Mouse (Mus musculus) forebrain, embryonic 16.5 days (tissue): Measurements from ENCODE around the gene H2-K1. TPM values are rescaled to one million over a fixed set of nuclear protein-coding genes. Genes with fewer than 3 reads are reported as not detected.

Source experiments
- ATAC-seq: fragments of 200-750 bp; cut with Nextera tagmentation; 2 replicates; pipeline ENCODE4 v1.8.0; 2017; ENCODE audit warnings: mild to moderate bottlenecking, moderate library complexity
- H3K27ac ChIP-seq: fragments of 300-500 bp; sonication (generic); 2 replicates; pipeline ENCODE4 v1.5.1; 2014; ENCODE audit warnings: low read length, control low read depth
- H3K27me3 ChIP-seq: fragments of 300-500 bp; sonication (generic); replicated peaks from 2 replicates; pipeline ENCODE4 v1.6.1; 2014; ENCODE audit warnings: low read length; ENCODE audit not compliant: control insufficient read depth, insufficient read depth
- H3K36me3 ChIP-seq: fragments of 300-500 bp; sonication (generic); 2 replicates; pipeline ENCODE4 v1.6.1; 2014; ENCODE audit not compliant: control insufficient read depth, insufficient read depth
- H3K4me1 ChIP-seq: fragments of 300-500 bp; sonication (generic); replicated peaks from 2 replicates; pipeline ENCODE4 v1.6.1; 2014; ENCODE audit warnings: low read length; ENCODE audit not compliant: control insufficient read depth, insufficient read depth
- H3K4me2 ChIP-seq: fragments of 300-500 bp; sonication (generic); 2 replicates; pipeline ENCODE4 v1.6.1; 2014; ENCODE audit warnings: mild to moderate bottlenecking, low read length, control low read depth
- H3K4me3 ChIP-seq: fragments of 300-500 bp; sonication (generic); replicated peaks from 2 replicates; pipeline ENCODE4 v1.5.1; 2014; ENCODE audit warnings: mild to moderate bottlenecking, low read length, control low read depth
- H3K9ac ChIP-seq: fragments of 300-500 bp; sonication (generic); replicated peaks from 2 replicates; pipeline ENCODE4 v1.6.1; 2014; ENCODE audit warnings: low read depth, low read length, control low read depth
- H3K9me3 ChIP-seq: fragments of 300-500 bp; sonication (generic); 2 replicates; pipeline ENCODE4 v1.6.1; 2016; ENCODE audit warnings: low read length; ENCODE audit not compliant: control insufficient read depth
- WGBS: fragments of 180-500 bp; shearing (Covaris S2); extraction: QIAGEN DNeasy Blood & Tissue Kit; methylation state at CpG from one replicate; pipeline ENCODE4 v1.1.7; 2014; 5-methylcytosine and 5-hydroxymethylcytosine counted together
- polyA plus RNA-seq: library from polyadenylated mRNA; unstranded; fragments of >200 nt; fragmentation: Nextera tagmentation; extraction: Ambion mirVana; gene quantifications from 2 replicates; pipeline ENCODE4 v1.2.1, GENCODE M21; 2015

Gene H2-K1
- 9.4 and 9.9 TPM in 2 replicates for polyA plus RNA-seq

DNA sequence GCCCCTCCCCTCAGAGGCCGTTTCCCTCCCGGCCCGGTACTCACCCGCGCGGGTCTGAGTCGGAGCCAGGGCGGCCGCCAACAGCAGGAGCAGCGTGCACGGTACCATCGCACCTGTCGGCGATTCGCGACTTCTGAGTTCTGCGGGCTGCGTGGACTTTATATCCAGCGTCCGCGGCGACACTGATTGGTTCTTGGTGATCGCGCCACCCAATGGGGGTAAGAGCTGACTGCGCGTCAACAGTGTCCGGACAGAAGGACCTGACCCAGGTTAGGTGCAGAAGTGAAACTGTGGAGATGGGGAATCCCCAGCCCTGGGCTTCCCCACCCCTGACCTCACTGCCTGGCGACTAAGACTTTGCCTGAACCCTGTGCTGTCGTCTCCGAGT is at the start of gene H2-K1:
Gene H2-K1, minus strand, starts transcription at position 198 of the 388 bp plus-strand sequence.
- peak within 1 kb of the TSS; percentile 51 for H3K4me3 ChIP-seq
- ATAC-seq: peak; percentile 45; the same call in 1 of the 2 replicates
- no peaks in the 10 kb centered on the region for H3K36me3 ChIP-seq
- peak within 1 kb of the TSS; percentile 51 for H3K9ac ChIP-seq
- H3K27ac ChIP-seq: no peak within 1 kb of the TSS
- peak within 1 kb of the TSS; percentile 92 for H3K4me2 ChIP-seq
- under 1% methylated on average over 30 of the region's 30 CpGs for WGBS
- H3K9me3 ChIP-seq: no peaks in the 10 kb centered on the region
- H3K27me3 ChIP-seq: 0 out of 2 replicates have a peak, but pooled peaks cover 4% of the 10 kb centered on the region
- H3K4me1 ChIP-seq: peaks cover 10% of the 10 kb centered on the region

GRCm38 (mm10) chr17:34047404-34048050 is 47.4 kb upstream of the H2-K1 start:
- Histone ChIP-seq H3K27ac (no peak overlapping the region), H3K36me3 (no peaks in the 10 kb centered on the region), H3K27me3 (no peaks in the 10 kb centered on the region), H3K9ac (no peak overlapping the region), H3K4me3 (no peak overlapping the region), H3K9me3 (no peaks in the 10 kb centered on the region; the same call in 1 of the 2 replicates), H3K4me2 (no peak overlapping the region), H3K4me1 (no peaks in the 10 kb centered on the region)
- WGBS: 95% methylated on average over 5 of the region's 5 CpGs
- no peak for ATAC-seq

DNA sequence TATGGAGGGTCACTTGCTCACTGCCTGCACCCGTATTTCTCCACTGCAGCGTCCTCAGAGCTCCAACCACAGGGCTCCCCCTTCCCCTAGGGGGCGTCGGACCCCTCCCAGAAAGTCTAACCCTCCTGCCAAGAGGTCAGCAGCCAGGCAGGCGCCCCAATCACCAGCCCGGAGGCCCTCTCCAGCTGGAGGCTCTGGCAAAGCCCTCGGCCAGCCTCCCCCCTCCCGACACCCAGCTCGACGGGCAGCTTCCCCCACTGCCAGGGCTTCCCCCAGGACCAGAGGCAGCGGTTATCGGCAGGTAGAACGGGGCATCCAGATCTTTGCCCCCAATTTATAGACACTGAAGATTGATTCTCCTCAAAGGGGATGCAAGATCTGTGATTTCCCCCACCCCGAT is 45.8 kb upstream of the H2-K1 start:
- no peaks in the 10 kb centered on the region for H3K4me1 ChIP-seq
- H3K4me2 ChIP-seq: no peak overlapping the region
- H3K9me3 ChIP-seq: no peaks in the 10 kb centered on the region; the same call in 1 of the 2 replicates
- H3K4me3 ChIP-seq: no peak overlapping the region
- no peaks in the 10 kb centered on the region for H3K36me3 ChIP-seq
- no peak overlapping the region for H3K27ac ChIP-seq
- ATAC-seq: no peak
- H3K9ac ChIP-seq: no peak overlapping the region
- H3K27me3 ChIP-seq: no peaks in the 10 kb centered on the region
- 83% methylated on average over 14 of the region's 14 CpGs for whole genome bisulfite sequencing

GRCm38 (mm10) chr17:34039562-34040450 is 39.7 kb upstream of the H2-K1 start:
- Histone ChIP-seq H3K36me3 (peaks cover 19% of the 10 kb centered on the region), H3K27ac (no peak overlapping the region), H3K4me2 (peak overlapping the region; percentile 72), H3K27me3 (no peaks in the 10 kb centered on the region), H3K9ac (peak overlapping the region; percentile 40; the same call in 1 of the 2 replicates), H3K4me1 (peaks cover 21% of the 10 kb centered on the region), H3K4me3 (peak overlapping the region; percentile 33), H3K9me3 (no peaks in the 10 kb centered on the region)
- ATAC-seq: no peak; the same call in 1 of the 2 replicates
- 24% methylated on average over 17 of the region's 17 CpGs for WGBS

- Histone ChIP-seq H3K9me3 (no peaks in the 10 kb centered on the region), H3K36me3 (peaks cover 19% of the 10 kb centered on the region), H3K4me3 (peak within 1 kb of the TSS; percentile 33), H3K4me2 (peak within 1 kb of the TSS; percentile 72), H3K27ac (no peak within 1 kb of the TSS), H3K27me3 (no peaks in the 10 kb centered on the region), H3K9ac (peak within 1 kb of the TSS; percentile 40), H3K4me1 (peaks cover 21% of the 10 kb centered on the region)
- WGBS: 3% methylated on average over 28 of the region's 28 CpGs
- ATAC-seq: peak; percentile 72
These were observed 38.9 kb upstream of the H2-K1 start, which contains the start of gene Col11a2 for GRCm38 (mm10) chr17:34038878-34039561. Gene Col11a2 (plus strand): TSS chr17:34039437.

DNA sequence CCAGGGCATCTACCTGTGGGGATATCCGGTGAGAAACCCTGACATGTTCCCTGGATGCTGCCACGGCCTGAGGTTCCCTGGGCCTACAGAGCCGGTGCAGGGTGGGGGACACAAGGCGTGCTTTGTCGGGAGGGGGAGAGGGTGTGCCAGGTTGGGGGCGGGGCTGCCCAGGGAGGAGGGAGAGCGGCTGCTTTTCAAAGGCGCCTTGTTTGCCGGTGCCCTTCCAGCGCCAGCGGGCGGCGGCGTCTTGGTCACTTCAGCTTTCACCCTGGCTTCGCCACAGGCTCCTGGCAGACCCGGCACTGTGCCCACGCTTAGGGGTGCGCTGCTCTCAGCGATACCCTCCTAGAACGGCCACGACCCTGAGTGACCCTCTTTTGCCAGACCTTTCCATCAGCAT is 38.3 kb upstream of the H2-K1 start:
- Histone ChIP-seq H3K9ac (peak overlapping the region; percentile 40), H3K9me3 (no peaks in the 10 kb centered on the region), H3K4me1 (peaks cover 21% of the 10 kb centered on the region), H3K27me3 (no peaks in the 10 kb centered on the region), H3K36me3 (peaks cover 19% of the 10 kb centered on the region), H3K4me3 (peak overlapping the region; percentile 33), H3K27ac (no peak overlapping the region), H3K4me2 (peak overlapping the region; percentile 72)
- WGBS: 4% methylated on average over 21 of the region's 21 CpGs
- ATAC-seq: peak; percentile 34

GRCm38 (mm10) chr17:34037241-34037640 is 37.1 kb upstream of the H2-K1 start:
- WGBS: 93% methylated on average over 7 of the region's 7 CpGs

DNA sequence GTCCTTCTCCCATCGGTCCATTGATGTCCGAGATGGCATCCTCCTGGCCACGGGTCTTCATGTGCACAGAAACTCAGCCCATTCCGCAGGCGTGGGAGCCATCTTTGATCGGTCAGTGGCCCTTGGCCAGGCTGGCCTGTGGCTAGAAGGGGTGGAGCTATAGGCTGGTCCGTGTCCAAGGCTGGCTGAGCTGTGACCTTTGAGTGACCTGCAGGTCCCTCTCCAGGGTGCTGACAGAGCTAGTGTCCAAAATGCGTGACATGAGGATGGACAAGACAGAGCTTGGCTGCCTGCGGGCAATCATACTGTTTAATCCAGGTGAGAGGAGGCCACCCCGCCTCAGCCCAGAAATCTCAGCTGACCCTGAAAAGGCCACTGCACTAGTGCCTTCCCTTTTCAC is 36.5 kb upstream of the H2-K1 start:
- Histone ChIP-seq H3K27ac (no peak overlapping the region), H3K9ac (no peak overlapping the region), H3K36me3 (peaks cover 19% of the 10 kb centered on the region), H3K4me3 (no peak overlapping the region), H3K27me3 (no peaks in the 10 kb centered on the region), H3K9me3 (no peaks in the 10 kb centered on the region), H3K4me1 (peaks cover 32% of the 10 kb centered on the region), H3K4me2 (no peak overlapping the region)
- 85% methylated on average over 10 of the region's 10 CpGs for WGBS
- no peak for ATAC-seq

More at GRCm38 (mm10) chr17:34037241-34037640, 37.1 kb upstream of the H2-K1 start:
- ATAC-seq: no peak
- Histone ChIP-seq H3K27ac (no peak overlapping the region), H3K9ac (no peak overlapping the region), H3K4me1 (peaks cover 32% of the 10 kb centered on the region), H3K4me2 (no peak overlapping the region), H3K27me3 (no peaks in the 10 kb centered on the region), H3K36me3 (peaks cover 19% of the 10 kb centered on the region), H3K4me3 (no peak overlapping the region), H3K9me3 (no peaks in the 10 kb centered on the region)

DNA sequence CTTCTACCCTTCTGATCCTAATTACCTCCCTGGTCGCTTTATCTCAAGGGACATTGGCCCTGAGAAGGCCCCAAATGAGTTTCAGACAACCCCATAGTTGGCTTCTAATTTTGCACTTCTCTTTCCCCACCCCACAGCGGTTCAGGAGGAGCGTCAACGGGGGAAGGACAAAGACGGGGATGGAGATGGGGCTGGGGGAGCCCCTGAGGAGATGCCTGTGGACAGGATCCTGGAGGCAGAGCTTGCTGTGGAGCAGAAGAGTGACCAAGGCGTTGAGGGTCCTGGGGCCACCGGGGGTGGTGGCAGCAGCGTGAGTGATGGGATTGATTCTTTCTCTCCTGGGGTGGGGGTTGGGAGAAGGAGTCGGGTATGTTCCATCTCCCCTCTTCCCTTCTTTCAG is 35.4 kb upstream of the H2-K1 start:
- H3K4me2 ChIP-seq: no peak overlapping the region
- H3K27ac ChIP-seq: no peak overlapping the region
- ATAC-seq: no peak
- no peaks in the 10 kb centered on the region for H3K27me3 ChIP-seq
- 91% methylated on average over 9 of the region's 9 CpGs for WGBS
- H3K9ac ChIP-seq: no peak overlapping the region
- H3K4me3 ChIP-seq: no peak overlapping the region
- no peaks in the 10 kb centered on the region for H3K9me3 ChIP-seq
- H3K36me3 ChIP-seq: peaks cover 19% of the 10 kb centered on the region
- peaks cover 36% of the 10 kb centered on the region for H3K4me1 ChIP-seq
